Comparison of ENCODE assay signal across 17 mouse cellular contexts in genomic region chr4:137038096-137038495, GRCm38 (mm10). TPM values are rescaled to one million over a fixed set of nuclear protein-coding genes. Genes with fewer than 3 reads are reported as not detected.
DNase-seq lines count a peak whose midpoint lies in the region; ATAC-seq and TF ChIP-seq lines count a peak whose summit lies in the region.
"Had no signal": no experiment of that assay in that cellular context is flagged by ENCODE, and none has a peak within 500 bp of the region (broad histone marks: within the 10 kb centered on the region; RNA-seq: fewer than 3 reads in every experiment).

No protein-coding gene starts in this region.

- H3K27me3 ChIP-seq in midbrain, embryonic 11.5 days (ENCODE audit: control insufficient read depth, insufficient read depth, low read length), result no peaks in the 10 kb centered on the region
- H3K27me3 ChIP-seq in midbrain, embryonic 10.5 days (ENCODE audit: low read depth, poor library complexity, severe bottlenecking), result peaks cover 55% of the 10 kb centered on the region
- no peaks in the 10 kb centered on the region for H3K27me3 ChIP-seq in hindbrain, postnatal 0 days (ENCODE audit: insufficient read depth, low read length)
- no peaks in the 10 kb centered on the region for H3K27me3 ChIP-seq in liver, postnatal 0 days (ENCODE audit: insufficient read depth, low read length)
- H3K27me3 ChIP-seq: heart, embryonic 13.5 days; lung, embryonic 15.5 days; megakaryocyte, embryonic 14.5 days; neural tube, embryonic 12.5 days had no signal

- no peak overlapping the region for H3K4me2 ChIP-seq in midbrain, embryonic 11.5 days
- H3K4me2 ChIP-seq in hindbrain, postnatal 0 days (ENCODE audit: low read depth, low read length), result no peak overlapping the region
- H3K4me2 ChIP-seq in liver, postnatal 0 days (ENCODE audit: low read depth, low read length), result no peak overlapping the region
- H3K4me2 ChIP-seq: heart, embryonic 13.5 days; lung, embryonic 15.5 days; neural tube, embryonic 12.5 days had no signal

- H3K9ac ChIP-seq in midbrain, embryonic 11.5 days (ENCODE audit: low read length), result no peak overlapping the region
- no peak overlapping the region for H3K9ac ChIP-seq in hindbrain, postnatal 0 days (replicated peaks; ENCODE audit: low read length)
- H3K9ac ChIP-seq in liver, postnatal 0 days (replicated peaks), result no peak overlapping the region
- H3K9ac ChIP-seq: heart, embryonic 13.5 days; lung, embryonic 15.5 days; neural tube, embryonic 12.5 days had no signal

- no peak for ATAC-seq in midbrain, embryonic 11.5 days (ENCODE audit: low FRiP score)
- 0 out of 2 replicates have a peak, but pooled peaks have one; percentile 40 for ATAC-seq in hindbrain, postnatal 0 days
- no peak for ATAC-seq in liver, postnatal 0 days
- ATAC-seq: CD4-positive, CD25-positive, alpha-beta regulatory T cell, adult 4 months had no signal

- no peak for TF ChIP-seq CTCF in hindbrain, postnatal 0 days (IDR thresholded peaks at IDR 0.05; ENCODE audit: low read depth)
- no peak for TF ChIP-seq CTCF in liver, postnatal 0 days (IDR thresholded peaks at IDR 0.05; ENCODE audit: low read depth)

- H3K27ac ChIP-seq in midbrain, embryonic 11.5 days (ENCODE audit: low read depth, low read length), result no peak overlapping the region
- no peak overlapping the region for H3K27ac ChIP-seq in midbrain, embryonic 10.5 days (replicated peaks)
- H3K27ac ChIP-seq in hindbrain, postnatal 0 days, result peak overlapping the region; percentile 6
- no peak overlapping the region for H3K27ac ChIP-seq in liver, postnatal 0 days (ENCODE audit: low read depth)
- H3K27ac ChIP-seq: heart, embryonic 13.5 days; lung, embryonic 15.5 days; neural tube, embryonic 12.5 days had no signal

- H3K36me3 ChIP-seq in midbrain, embryonic 11.5 days (ENCODE audit: control insufficient read depth, insufficient read depth, low read length), result no peaks in the 10 kb centered on the region
- H3K36me3 ChIP-seq in midbrain, embryonic 10.5 days, result no peaks in the 10 kb centered on the region
- no peaks in the 10 kb centered on the region for H3K36me3 ChIP-seq in hindbrain, postnatal 0 days (ENCODE audit: insufficient read depth, low read length)
- no peaks in the 10 kb centered on the region for H3K36me3 ChIP-seq in liver, postnatal 0 days (replicated peaks; ENCODE audit: insufficient read depth, low read length)
- H3K36me3 ChIP-seq: heart, embryonic 13.5 days; lung, embryonic 15.5 days; neural tube, embryonic 12.5 days had no signal

- no peak for TF ChIP-seq EP300 in liver, postnatal 0 days (IDR thresholded peaks at IDR 0.05; ENCODE audit: low read depth)

- DNase-seq in midbrain, embryonic 11.5 days (ENCODE audit: low spot score, missing footprints), result peak; percentile 78
- DNase-seq in midbrain, embryonic 10.5 days (ENCODE audit: low spot score), result no peak
- peak; percentile 65 for DNase-seq in cerebellum, adult 8-10 months
- peak; percentile 49 for DNase-seq in hindbrain, postnatal 0 days (ENCODE audit: low spot score)
- peak; percentile 64 for DNase-seq in retina, postnatal 1 day
- DNase-seq in thymus, postnatal 14 days, result no peak
- DNase-seq in liver, postnatal 0 days, result no peak
- DNase-seq: adrenal gland, postnatal 36 days; gastrocnemius, postnatal 36 days; kidney, adult 9 months; thymus, adult 18-20 months had no signal

- H3K9me3 ChIP-seq in midbrain, embryonic 11.5 days (ENCODE audit: control insufficient read depth, low read length), result no peaks in the 10 kb centered on the region
- H3K9me3 ChIP-seq in midbrain, embryonic 10.5 days (replicated peaks), result no peaks in the 10 kb centered on the region
- H3K9me3 ChIP-seq in hindbrain, postnatal 0 days (ENCODE audit: low read length), result no peaks in the 10 kb centered on the region
- H3K9me3 ChIP-seq in liver, postnatal 0 days (ENCODE audit: low read length), result no peaks in the 10 kb centered on the region
- H3K9me3 ChIP-seq: heart, embryonic 13.5 days; lung, embryonic 15.5 days; megakaryocyte, embryonic 14.5 days; neural tube, embryonic 12.5 days had no signal

- peaks cover 5% of the 10 kb centered on the region for H3K4me1 ChIP-seq in midbrain, embryonic 11.5 days (ENCODE audit: control insufficient read depth, insufficient read depth, low read length)
- peaks cover 43% of the 10 kb centered on the region for H3K4me1 ChIP-seq in midbrain, embryonic 10.5 days
- peaks cover 24% of the 10 kb centered on the region for H3K4me1 ChIP-seq in hindbrain, postnatal 0 days (ENCODE audit: insufficient read depth, low read length)
- H3K4me1 ChIP-seq in liver, postnatal 0 days (ENCODE audit: insufficient read depth), result no peaks in the 10 kb centered on the region

- WGBS in midbrain, embryonic 11.5 days, result 25% methylated on average over 8 of the region's 8 CpGs
- WGBS in midbrain, embryonic 10.5 days, result 43% methylated on average over 8 of the region's 8 CpGs
- WGBS in hindbrain, postnatal 0 days, result 25% methylated on average over 8 of the region's 8 CpGs
- WGBS in liver, postnatal 0 days (ENCODE audit: insufficient replicate concordance), result 80% methylated on average over 8 of the region's 8 CpGs

- H3K4me3 ChIP-seq in midbrain, embryonic 11.5 days (ENCODE audit: low read depth, low read length), result no peak overlapping the region
- H3K4me3 ChIP-seq in midbrain, embryonic 10.5 days, result no peak overlapping the region
- no peak overlapping the region for H3K4me3 ChIP-seq in hindbrain, postnatal 0 days (ENCODE audit: low read length)
- no peak overlapping the region for H3K4me3 ChIP-seq in liver, postnatal 0 days (ENCODE audit: low read depth, low read length)
- H3K4me3 ChIP-seq: erythroblast, embryonic 14.5 days; heart, embryonic 13.5 days; lung, embryonic 15.5 days; megakaryocyte, embryonic 14.5 days; neural tube, embryonic 12.5 days had no signal

RNA-seq across cellular contexts. Expression of gene Zbtb40, which starts 10.5 kb away (rescaled TPM):
- 3.4 and 4.2 TPM in 2 replicates for polyA plus RNA-seq in midbrain, embryonic 11.5 days (2014; fragmentation: Nextera tagmentation; extraction: Ambion mirVana)
- polyA plus RNA-seq in midbrain, embryonic 10.5 days (2016; fragmentation: Nextera tagmentation; extraction: Ambion mirVana), result 4.9 and 5.0 TPM in 2 replicates
- total RNA-seq in hindbrain, postnatal 0 days (2014; rRNA removed), result 8.2 and 9.1 TPM in 2 replicates
- 1.6 and 1.9 TPM in 2 replicates for polyA plus RNA-seq in hindbrain, postnatal 0 days (2015; fragmentation: Nextera tagmentation; extraction: Ambion mirVana)
- polyA plus RNA-seq in liver, postnatal 0 days (2015; fragmentation: Nextera tagmentation; extraction: Ambion mirVana), result 0.52 and 0.56 TPM in 2 replicates

Comparison
In these comparisons a context has a peak if more than half of its experiments do, and no peak if none do; other contexts are left out.
1. DNase-seq: peak in midbrain, embryonic 11.5 days (single experiment), cerebellum, adult 8-10 months (single experiment), hindbrain, postnatal 0 days (single experiment) and retina, postnatal 1 day (single experiment); none in midbrain, embryonic 10.5 days (single experiment), thymus, postnatal 14 days (single experiment) and liver, postnatal 0 days (single experiment).